Mouse (Mus musculus) lung, adult 2 months (tissue): ENCODE measurements around the gene Camkv.

Experiments
- CTCF ChIP-seq: fragments of 200-500 bp; IDR thresholded peaks from 2 replicates; pipeline ENCODE4 v1.5.1; 2011; ENCODE audit warnings: mild to moderate bottlenecking, low read length, control low read depth; ENCODE audit not compliant: insufficient read depth
- POLR2A ChIP-seq: fragments of 200-500 bp; IDR thresholded peaks from 2 replicates; pipeline ENCODE4 v1.6.1; 2011; ENCODE audit warnings: low read depth, mild to moderate bottlenecking, control low read depth, low read length, borderline replicate concordance; ENCODE audit errors: extremely low read depth

GRCm38 (mm10) chr9:107900840-107901626, 34.4 kb upstream of the Camkv start:
- TF ChIP-seq POLR2A = no peak
- peak; percentile 50; the same call in 1 of the 2 replicates for TF ChIP-seq CTCF
